Mouse (Mus musculus): ENCODE results near the gene Sec16b.

DNA sequence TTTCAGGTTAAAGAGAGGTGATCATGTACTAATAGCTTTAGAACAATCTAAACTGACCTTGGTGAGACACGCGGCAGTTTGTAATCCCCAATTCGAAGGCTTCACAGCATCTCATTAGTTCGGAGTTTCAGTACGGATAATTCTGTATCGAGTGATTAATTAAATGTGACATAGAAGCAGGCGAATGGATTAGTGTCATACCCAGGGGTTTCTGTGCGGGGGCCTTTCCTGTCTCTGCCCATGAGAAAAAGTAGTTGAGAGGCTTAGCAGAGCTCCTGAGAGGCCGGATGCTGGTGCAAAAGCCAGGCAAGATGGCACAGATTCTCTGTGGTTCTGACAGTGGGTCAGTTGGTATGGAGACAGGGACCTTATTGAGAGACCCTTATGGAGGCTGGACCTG, 88.6 kb downstream of the Sec16b start:
- TF ChIP-seq EP300 (IDR thresholded peaks at IDR 0.05; ENCODE audit: insufficient read depth, low read depth, low read length) (no peak), CTCF (IDR thresholded peaks at IDR 0.05; ENCODE audit: low read depth, low read length) (no peak), POLR2A (IDR thresholded peaks at IDR 0.05; ENCODE audit: insufficient read depth, low read length) (no peak)

Measured in ES-Bruce4 (cell line).